Mouse (Mus musculus): Measurements from ENCODE around the gene Slc9a9.

- TF ChIP-seq POLR2A (IDR thresholded peaks at IDR 0.05; ENCODE audit: borderline replicate concordance, low read depth, low read length) (no peak), CTCF (IDR thresholded peaks at IDR 0.05; ENCODE audit: low read depth, low read length) (no peak)
Measured at GRCm38 (mm10) chr9:94681095-94681487, 11.4 kb downstream of the Slc9a9 start.
